Mouse (Mus musculus) bone marrow macrophage, adult 2 months (primary cell): ENCODE measurements around the gene Osbpl2.

Source experiments
- CTCF ChIP-seq: IDR thresholded peaks from 2 replicates; pipeline ENCODE4 v1.5.1; 2012; ENCODE audit warnings: low read depth, mild to moderate bottlenecking, low read length, moderate library complexity
- POLR2A ChIP-seq: IDR thresholded peaks from 2 replicates; pipeline ENCODE4 v1.6.1; 2012; ENCODE audit warnings: mild to moderate bottlenecking, low read depth, low read length, borderline replicate concordance

DNA sequence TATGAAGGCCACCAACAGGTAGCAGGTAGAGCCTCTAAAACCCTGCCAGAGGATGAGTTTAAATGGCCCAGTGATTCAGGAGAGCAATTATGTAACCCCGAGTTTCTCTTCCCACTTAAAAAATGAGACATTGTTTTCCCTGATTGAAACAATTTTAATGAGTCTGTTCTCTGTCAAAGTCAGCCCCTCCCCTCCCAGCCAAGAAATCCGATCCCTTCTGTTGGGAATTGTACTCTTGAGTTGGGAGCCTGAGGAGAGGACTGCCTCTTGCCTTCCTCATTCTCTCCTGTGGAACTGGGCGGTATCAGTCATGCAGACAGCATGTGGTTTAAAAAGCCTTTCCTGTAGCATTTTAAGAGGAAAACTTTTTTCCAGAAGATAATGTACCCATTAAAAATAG, 34.5 kb upstream of the Osbpl2 start:
- TF ChIP-seq POLR2A (no peak), CTCF (no peak)
